Mouse (Mus musculus) hindlimb bud, embryonic 11.5 days (tissue): Measurements from ENCODE around the gene Nap1l2.
"Not testable (repeated sequence)": the region's sequence is repeated elsewhere in the genome, so short reads cannot be mapped to it uniquely, and the experiment has no call there.

ENCODE experiments used
- DNase-seq: peaks from one replicate; pipeline ENCODE4 v3.0.0-alpha.2; 2012; ENCODE audit warnings: low read depth, low spot score; ENCODE audit errors: extremely low spot score

The Nap1l2 gene

GRCm38 (mm10) chrX:103186431-103186786 lies at the start of gene Nap1l2:
TSS of gene Nap1l2 (minus strand) at chrX:103186640.
- no peak for DNase-seq

- DNase-seq, result no peak
Observed at GRCm38 (mm10) chrX:103215251-103215650, 28.8 kb upstream of the Nap1l2 start.

GRCm38 (mm10) chrX:103186829-103187228 lies 389 bp upstream of the Nap1l2 start:
- no peak for DNase-seq

- DNase-seq, result no peak
Observed at GRCm38 (mm10) chrX:103185781-103186430, 534 bp downstream of the Nap1l2 start.

- DNase-seq, result no peak
Observed at GRCm38 (mm10) chrX:103183536-103183935, 2.9 kb downstream of the Nap1l2 start.

GRCm38 (mm10) chrX:103179771-103180558 lies 6.5 kb downstream of the Nap1l2 start:
- no peak for DNase-seq

- not testable (repeated sequence) for DNase-seq
Observed at GRCm38 (mm10) chrX:103164948-103165605, 21.4 kb downstream of the Nap1l2 start.

GRCm38 (mm10) chrX:103156134-103156533 lies 30.3 kb downstream of the Nap1l2 start:
- no peak for DNase-seq

- no peak for DNase-seq
Observed at GRCm38 (mm10) chrX:103138549-103138948, 47.9 kb downstream of the Nap1l2 start.
